Mouse (Mus musculus) left cerebral cortex, adult 6 months (tissue): ENCODE measurements around the gene Nfs1. TPM values are rescaled to one million over a fixed set of nuclear protein-coding genes. Genes with fewer than 3 reads are reported as not detected.

Experiments used
- long read RNA-seq, 2 experiments: library from polyadenylated mRNA; unstranded; transcript quantifications; one replicate each; pipeline ENCODE4 v2.0.0; 2019 to 2020
- polyA plus RNA-seq: library from polyadenylated mRNA; unstranded; fragments of <200 nt; fragmentation: Nextera tagmentation; gene quantifications from 2 replicates; pipeline ENCODE4 v1.2.3, GENCODE M21; 2021

The Nfs1 gene
- polyA plus RNA-seq = 42.5 and 54.2 TPM in 2 replicates
- long read RNA-seq, experiment 1, transcript Nfs1-201 (13 exons, 2,051 nt) = major isoform, 286 of 341 reads
- long read RNA-seq, experiment 1, transcript Nfs1-203 (4 exons, 1,649 nt) = minor isoform, 6 of 341 reads
- long read RNA-seq, experiment 1, partial matches to known transcripts = 16 of 341 reads
- long read RNA-seq, experiment 1, other reads (novel, unspliced or antisense) = 31 of 341 reads
- long read RNA-seq, experiment 2, transcript Nfs1-201 (13 exons, 2,051 nt) = major isoform, 78 of 98 reads
- long read RNA-seq, experiment 2, partial matches to known transcripts = 7 of 98 reads
- long read RNA-seq, experiment 2, other reads (novel, unspliced or antisense) = 11 of 98 reads

DNA sequence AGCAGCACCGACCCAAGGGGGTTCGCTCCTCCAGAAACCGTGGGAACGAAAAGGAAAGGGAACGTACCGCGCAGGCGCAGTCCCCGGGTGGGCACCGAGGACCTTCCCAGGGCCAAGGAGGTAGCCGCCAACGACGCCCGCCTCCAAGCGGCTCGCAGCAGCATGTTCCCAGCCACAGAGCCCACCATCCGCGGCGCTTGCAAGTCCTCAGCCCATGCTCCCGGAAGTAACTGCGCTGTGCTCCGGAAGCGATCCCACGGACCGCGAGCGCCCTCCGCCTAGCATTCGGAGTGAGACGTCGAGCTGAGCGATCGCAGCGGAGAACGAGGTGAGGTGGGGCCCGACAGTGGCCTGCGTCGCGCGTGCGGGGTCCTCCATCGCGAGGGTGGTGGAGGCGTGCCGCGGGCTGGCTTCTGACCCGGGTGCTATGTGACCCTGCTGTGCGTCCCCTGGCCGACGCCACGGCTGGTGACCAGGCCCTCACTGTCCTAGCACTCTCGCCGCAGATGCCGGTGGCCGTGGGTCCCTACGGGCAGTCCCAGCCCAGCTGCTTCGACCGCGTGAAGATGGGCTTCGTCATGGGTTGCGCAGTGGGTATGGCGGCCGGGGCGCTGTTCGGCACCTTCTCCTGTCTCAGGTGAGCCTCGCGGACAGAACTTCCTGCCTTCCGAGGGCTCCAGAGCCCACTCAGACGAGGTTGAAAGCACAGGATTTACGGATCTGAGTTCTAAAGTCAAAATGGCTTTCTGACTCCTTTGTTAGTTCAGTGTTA, at the start of gene Nfs1, which contains the start of gene Romo1:
Gene Nfs1, minus strand, starts transcription at position 234 of the 772 bp plus-strand sequence.
Gene Romo1, plus strand, starts transcription at position 87 of the 772 bp plus-strand sequence.

DNA sequence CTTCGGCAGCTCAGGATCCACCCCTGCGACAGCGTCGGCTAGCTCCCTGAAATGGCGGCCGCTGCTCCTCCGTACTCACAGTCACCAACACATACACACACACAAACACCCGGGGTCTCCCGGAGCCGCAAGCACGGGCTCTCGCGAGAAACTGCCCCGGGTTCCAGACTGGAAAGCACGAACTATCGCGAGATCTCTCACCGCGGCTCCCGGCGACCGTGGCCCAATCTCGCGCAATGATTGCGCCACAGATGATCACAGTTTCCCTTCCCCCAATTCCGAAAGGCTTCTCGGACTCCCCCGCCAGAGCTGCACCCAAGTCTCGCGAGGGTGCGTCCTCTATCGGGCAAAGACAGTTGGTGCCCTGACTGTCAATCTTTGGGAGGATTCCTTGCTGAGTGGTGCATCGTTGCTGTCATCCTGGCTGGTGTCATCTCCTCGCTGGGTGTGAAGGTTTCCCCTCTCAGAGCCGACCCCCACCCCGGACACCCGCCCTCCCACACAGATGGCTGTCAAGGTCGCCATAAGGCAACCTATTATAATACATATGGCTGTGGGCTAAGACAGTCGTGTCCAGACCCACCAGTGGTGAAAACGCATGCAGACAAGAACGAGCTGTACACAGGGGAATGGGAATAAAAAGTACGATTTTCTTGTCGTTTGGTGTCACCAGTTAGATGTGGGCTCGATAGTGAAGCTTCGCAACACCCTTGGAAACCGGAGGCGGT, 36.3 kb upstream of the Nfs1 start, which contains the start of gene Rbm39:
Gene Rbm39, minus strand, starts transcription at position 145 of the 728 bp plus-strand sequence.

GRCm38 (mm10) chr2:156126992-156127391, 17.0 kb downstream of the Nfs1 start, which contains the start of gene Gm28036:
Gene Gm28036 (minus strand): TSS chr2:156127092.

GRCm38 (mm10) chr2:156111358-156112079, 32.5 kb downstream of the Nfs1 start, which contains the start of the genes Cpne1 and Rbm12:
Gene Cpne1 (minus strand): TSS chr2:156111965.
Gene Rbm12 (minus strand): TSS chr2:156111978.

Other genes with a start within 250 kb of the Nfs1 start
- 53.9 and 71.2 TPM in 2 replicates for gene Uqcc1, start 213.9 kb downstream of the Nfs1 start, polyA plus RNA-seq
- not detected in 2 replicates for gene Gm15557, start 203.5 kb downstream of the Nfs1 start, polyA plus RNA-seq
- gene Gdf5, start 198.8 kb downstream of the Nfs1 start, polyA plus RNA-seq = 0.20 and 0.58 TPM in 2 replicates
- 3.9 and 4.1 TPM in 2 replicates for gene Cep250, start 187.7 kb downstream of the Nfs1 start, polyA plus RNA-seq
- gene 6430550D23Rik, start 136.2 kb downstream of the Nfs1 start, polyA plus RNA-seq = 0.26 and 0.33 TPM in 2 replicates
- gene Ergic3, start 136.1 kb downstream of the Nfs1 start, polyA plus RNA-seq = 363 and 436 TPM in 2 replicates
- gene Fer1l4, start 91.2 kb downstream of the Nfs1 start, polyA plus RNA-seq = not detected in 2 replicates
- 2.8 and 3.0 TPM in 2 replicates for gene Spag4, start 79.0 kb downstream of the Nfs1 start, polyA plus RNA-seq
- gene Cpne1, start 32.2 kb downstream of the Nfs1 start, polyA plus RNA-seq = 9.6 and 13.1 TPM in 2 replicates
- 5.7 and 7.7 TPM in 2 replicates for gene Rbm12, start 32.2 kb downstream of the Nfs1 start, polyA plus RNA-seq
- gene Gm28036, start 17.1 kb downstream of the Nfs1 start, polyA plus RNA-seq = 5.1 and 5.2 TPM in 2 replicates
- 495 and 586 TPM in 2 replicates for gene Romo1, start 147 bp downstream of the Nfs1 start, polyA plus RNA-seq
- gene Rbm39, start 36.1 kb upstream of the Nfs1 start, polyA plus RNA-seq = 190 and 225 TPM in 2 replicates
- gene Phf20, start 52.3 kb upstream of the Nfs1 start, polyA plus RNA-seq = 49.8 and 51.8 TPM in 2 replicates
- gene Cnbd2, start 168.1 kb upstream of the Nfs1 start, polyA plus RNA-seq = 6.1 and 7.1 TPM in 2 replicates
- gene Scand1, start 168.5 kb upstream of the Nfs1 start, polyA plus RNA-seq = 107 and 133 TPM in 2 replicates